Mouse (Mus musculus): ENCODE results near the gene Cysrt1. TPM values are rescaled to one million over a fixed set of nuclear protein-coding genes. Genes with fewer than 3 reads are reported as not detected.

Cysrt1 gene
- total and polyA plus RNA-seq, 2 experiments from 2014 or later = not detected

GRCm38 (mm10) chr2:25230581-25230980, 11.7 kb downstream of the Cysrt1 start:
- Histone ChIP-seq H3K4me1 (ENCODE audit: control insufficient read depth, insufficient read depth) (peaks cover 13% of the 10 kb centered on the region), H3K4me3 (ENCODE audit: low read depth, low read length) (no peak overlapping the region), H3K9ac (replicated peaks; ENCODE audit: low read depth, low read length) (no peak overlapping the region), H3K27me3 (ENCODE audit: control insufficient read depth, insufficient read depth, low read length) (peaks cover 8% of the 10 kb centered on the region; the same call in 1 of the 2 replicates), H3K36me3 (replicated peaks; ENCODE audit: control insufficient read depth, insufficient read depth, low read length) (no peaks in the 10 kb centered on the region), H3K9me3 (replicated peaks; ENCODE audit: control insufficient read depth, low read length) (no peaks in the 10 kb centered on the region), H3K4me2 (ENCODE audit: low read depth, low read length) (no peak overlapping the region), H3K27ac (ENCODE audit: low read depth) (no peak overlapping the region)
- DNase-seq (ENCODE audit: low spot score) = no peak
- no peak for ATAC-seq (ENCODE audit: insufficient read depth, low read depth)
- WGBS = 62% methylated on average over 7 of the region's 7 CpGs
- no peak for TF ChIP-seq EP300 (IDR thresholded peaks at IDR 0.05; ENCODE audit: low read depth)
- TF ChIP-seq CTCF (IDR thresholded peaks at IDR 0.05; ENCODE audit: low read depth) = no peak

- Histone ChIP-seq H3K36me3 (replicated peaks; ENCODE audit: control insufficient read depth, insufficient read depth, low read length) (no peaks in the 10 kb centered on the region), H3K27ac (ENCODE audit: low read depth) (no peak overlapping the region), H3K4me1 (ENCODE audit: control insufficient read depth, insufficient read depth) (peaks cover 15% of the 10 kb centered on the region), H3K4me3 (ENCODE audit: low read depth, low read length) (no peak overlapping the region), H3K9ac (replicated peaks; ENCODE audit: low read depth, low read length) (no peak overlapping the region), H3K4me2 (ENCODE audit: low read depth, low read length) (no peak overlapping the region), H3K27me3 (ENCODE audit: control insufficient read depth, insufficient read depth, low read length) (0 out of 2 replicates have a peak, but pooled peaks cover 5% of the 10 kb centered on the region), H3K9me3 (replicated peaks; ENCODE audit: control insufficient read depth, low read length) (no peaks in the 10 kb centered on the region)
- no peak for DNase-seq (ENCODE audit: low spot score)
- no peak for TF ChIP-seq CTCF (IDR thresholded peaks at IDR 0.05; ENCODE audit: low read depth)
- no peak for TF ChIP-seq EP300 (IDR thresholded peaks at IDR 0.05; ENCODE audit: low read depth)
- 60% methylated on average over 5 of the region's 5 CpGs for WGBS
- ATAC-seq (ENCODE audit: insufficient read depth, low read depth) = no peak
Measured at GRCm38 (mm10) chr2:25229582-25229981, 12.7 kb downstream of the Cysrt1 start.

GRCm38 (mm10) chr2:25228995-25229530, 13.2 kb downstream of the Cysrt1 start:
- no peak overlapping the region; the same call in 1 of the 2 replicates for H3K4me2 ChIP-seq (ENCODE audit: low read depth, low read length)
- 0 out of 2 replicates have a peak, but pooled peaks cover 5% of the 10 kb centered on the region for H3K27me3 ChIP-seq (ENCODE audit: control insufficient read depth, insufficient read depth, low read length)
- peak overlapping the region; percentile 85; the same call in 1 of the 2 replicates for H3K27ac ChIP-seq (ENCODE audit: low read depth)
- DNase-seq (ENCODE audit: low spot score) = no peak
- no peak overlapping the region; the same call in 1 of the 2 replicates for H3K4me3 ChIP-seq (ENCODE audit: low read depth, low read length)
- WGBS = 65% methylated on average over 6 of the region's 6 CpGs
- H3K36me3 ChIP-seq (replicated peaks; ENCODE audit: control insufficient read depth, insufficient read depth, low read length) = no peaks in the 10 kb centered on the region
- ATAC-seq (ENCODE audit: insufficient read depth, low read depth) = no peak
- H3K9me3 ChIP-seq (replicated peaks; ENCODE audit: control insufficient read depth, low read length) = no peaks in the 10 kb centered on the region
- H3K9ac ChIP-seq (replicated peaks; ENCODE audit: low read depth, low read length) = no peak overlapping the region
- H3K4me1 ChIP-seq (ENCODE audit: control insufficient read depth, insufficient read depth) = peaks cover 15% of the 10 kb centered on the region
- no peak for TF ChIP-seq CTCF (IDR thresholded peaks at IDR 0.05; ENCODE audit: low read depth)

- H3K9me3 ChIP-seq (replicated peaks; ENCODE audit: control insufficient read depth, low read length) = no peaks in the 10 kb centered on the region
- H3K4me1 ChIP-seq (ENCODE audit: control insufficient read depth, insufficient read depth) = peaks cover 17% of the 10 kb centered on the region
- DNase-seq (ENCODE audit: low spot score) (peak; percentile 93), ATAC-seq (ENCODE audit: insufficient read depth, low read depth) (peak; percentile 31)
- no peaks in the 10 kb centered on the region for H3K36me3 ChIP-seq (replicated peaks; ENCODE audit: control insufficient read depth, insufficient read depth, low read length)
- WGBS = 1% methylated on average over 7 of the region's 7 CpGs
- H3K4me2 ChIP-seq (ENCODE audit: low read depth, low read length) = peak overlapping the region; percentile 53
- H3K27me3 ChIP-seq (ENCODE audit: control insufficient read depth, insufficient read depth, low read length) = 0 out of 2 replicates have a peak, but pooled peaks cover 5% of the 10 kb centered on the region
- H3K4me3 ChIP-seq (ENCODE audit: low read depth, low read length) = peak overlapping the region; percentile 27
- H3K9ac ChIP-seq (replicated peaks; ENCODE audit: low read depth, low read length) = peak overlapping the region; percentile 4; the same call in 1 of the 2 replicates
- TF ChIP-seq CTCF (IDR thresholded peaks at IDR 0.05; ENCODE audit: low read depth) (peak; percentile 85), EP300 (IDR thresholded peaks at IDR 0.05; ENCODE audit: low read depth) (peak; percentile 65; the same call in 1 of the 2 replicates)
- peak overlapping the region; percentile 85 for H3K27ac ChIP-seq (ENCODE audit: low read depth)
Measured at GRCm38 (mm10) chr2:25228431-25228889, 13.8 kb downstream of the Cysrt1 start.

GRCm38 (mm10) chr2:25227406-25227805, 14.8 kb downstream of the Cysrt1 start:
- Histone ChIP-seq H3K27ac (ENCODE audit: low read depth) (no peak overlapping the region), H3K4me1 (ENCODE audit: control insufficient read depth, insufficient read depth) (peaks cover 22% of the 10 kb centered on the region), H3K9ac (replicated peaks; ENCODE audit: low read depth, low read length) (no peak overlapping the region), H3K36me3 (replicated peaks; ENCODE audit: control insufficient read depth, insufficient read depth, low read length) (no peaks in the 10 kb centered on the region), H3K4me2 (ENCODE audit: low read depth, low read length) (no peak overlapping the region), H3K9me3 (replicated peaks; ENCODE audit: control insufficient read depth, low read length) (no peaks in the 10 kb centered on the region), H3K27me3 (ENCODE audit: control insufficient read depth, insufficient read depth, low read length) (0 out of 2 replicates have a peak, but pooled peaks cover 5% of the 10 kb centered on the region), H3K4me3 (ENCODE audit: low read depth, low read length) (no peak overlapping the region)
- DNase-seq (ENCODE audit: low spot score) (no peak), ATAC-seq (ENCODE audit: insufficient read depth, low read depth) (no peak)
- TF ChIP-seq EP300 (IDR thresholded peaks at IDR 0.05; ENCODE audit: low read depth) (no peak), CTCF (IDR thresholded peaks at IDR 0.05; ENCODE audit: low read depth) (no peak)
- 82% methylated on average over 4 of the region's 4 CpGs for WGBS
